Mouse (Mus musculus) liver, embryonic 12.5 days (tissue): ENCODE results near the gene Osr1. TPM values are rescaled to one million over a fixed set of nuclear protein-coding genes. Genes with fewer than 3 reads are reported as not detected.

ENCODE experiments used
- ATAC-seq: fragments of 200-750 bp; cut with Nextera tagmentation; 2 replicates; pipeline ENCODE4 v1.8.0; 2017; ENCODE audit warnings: moderate number of reproducible peaks, mild to moderate bottlenecking, moderate library complexity
- H3K27ac ChIP-seq: fragments of 300-500 bp; sonication (generic); 2 replicates; pipeline ENCODE4 v1.5.1; 2016; ENCODE audit warnings: mild to moderate bottlenecking
- H3K27me3 ChIP-seq: fragments of 300-500 bp; sonication (generic); replicated peaks from 2 replicates; pipeline ENCODE4 v1.6.1; 2016; ENCODE audit warnings: mild to moderate bottlenecking, moderate library complexity
- H3K36me3 ChIP-seq: fragments of 300-500 bp; sonication (generic); 2 replicates; pipeline ENCODE4 v1.6.1; 2016; ENCODE audit warnings: mild to moderate bottlenecking, moderate library complexity
- H3K4me1 ChIP-seq: fragments of 300-500 bp; sonication (generic); 2 replicates; pipeline ENCODE4 v1.6.1; 2016
- H3K4me2 ChIP-seq: fragments of 300-500 bp; sonication (generic); 2 replicates; pipeline ENCODE4 v1.6.1; 2016; ENCODE audit warnings: mild to moderate bottlenecking, moderate library complexity
- H3K4me3 ChIP-seq: fragments of 300-500 bp; sonication (generic); 2 replicates; pipeline ENCODE4 v1.5.1; 2016; ENCODE audit warnings: mild to moderate bottlenecking, moderate library complexity
- H3K9ac ChIP-seq: fragments of 300-500 bp; sonication (generic); 2 replicates; pipeline ENCODE4 v1.6.1; 2016; ENCODE audit warnings: mild to moderate bottlenecking, moderate library complexity
- H3K9me3 ChIP-seq: fragments of 300-500 bp; sonication (generic); replicated peaks from 2 replicates; pipeline ENCODE4 v1.6.1; 2016; ENCODE audit warnings: mild to moderate bottlenecking, moderate library complexity
- WGBS: fragments of 180-500 bp; shearing (Covaris S2); methylation state at CpG from one replicate; pipeline ENCODE4 v1.1.7; 2016; ENCODE audit not compliant: insufficient replicate concordance; 5-methylcytosine and 5-hydroxymethylcytosine counted together
- polyA plus RNA-seq: library from polyadenylated mRNA; unstranded; fragments of >200 nt; fragmentation: Nextera tagmentation; extraction: Ambion mirVana; gene quantifications from 2 replicates; pipeline ENCODE4 v1.2.1, GENCODE M21; 2016

Gene Osr1
- polyA plus RNA-seq, 1 experiment from 2014 or later, result 1.3 TPM

DNA sequence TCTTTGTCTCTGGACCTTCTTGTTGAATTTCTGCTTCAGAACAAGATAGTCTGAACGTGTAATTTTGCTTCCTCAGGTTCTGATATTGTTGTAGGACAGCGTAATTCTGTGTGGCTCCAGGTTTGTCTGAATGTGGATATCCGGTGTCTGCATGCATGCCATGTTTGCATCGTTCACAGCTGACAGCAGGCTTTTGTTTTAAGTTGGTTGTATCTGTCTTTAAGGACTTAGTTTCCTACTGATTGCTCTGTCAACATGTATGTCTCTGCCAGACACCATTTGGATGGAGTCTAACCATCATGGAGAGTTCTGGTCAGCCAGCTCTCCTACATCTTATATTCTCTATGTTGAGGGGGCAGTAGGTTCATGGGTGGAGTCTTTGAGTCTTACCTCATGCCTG is 8.7 kb downstream of the Osr1 start:
- 9% methylated on average over 4 of the region's 4 CpGs for WGBS
- no peaks in the 10 kb centered on the region for H3K9me3 ChIP-seq
- no peak overlapping the region for H3K4me2 ChIP-seq
- peaks cover 100% of the 10 kb centered on the region for H3K27me3 ChIP-seq
- H3K4me3 ChIP-seq, result no peak overlapping the region
- no peak overlapping the region for H3K27ac ChIP-seq
- no peak for ATAC-seq
- H3K4me1 ChIP-seq, result no peaks in the 10 kb centered on the region
- H3K9ac ChIP-seq, result no peak overlapping the region
- H3K36me3 ChIP-seq, result no peaks in the 10 kb centered on the region

DNA sequence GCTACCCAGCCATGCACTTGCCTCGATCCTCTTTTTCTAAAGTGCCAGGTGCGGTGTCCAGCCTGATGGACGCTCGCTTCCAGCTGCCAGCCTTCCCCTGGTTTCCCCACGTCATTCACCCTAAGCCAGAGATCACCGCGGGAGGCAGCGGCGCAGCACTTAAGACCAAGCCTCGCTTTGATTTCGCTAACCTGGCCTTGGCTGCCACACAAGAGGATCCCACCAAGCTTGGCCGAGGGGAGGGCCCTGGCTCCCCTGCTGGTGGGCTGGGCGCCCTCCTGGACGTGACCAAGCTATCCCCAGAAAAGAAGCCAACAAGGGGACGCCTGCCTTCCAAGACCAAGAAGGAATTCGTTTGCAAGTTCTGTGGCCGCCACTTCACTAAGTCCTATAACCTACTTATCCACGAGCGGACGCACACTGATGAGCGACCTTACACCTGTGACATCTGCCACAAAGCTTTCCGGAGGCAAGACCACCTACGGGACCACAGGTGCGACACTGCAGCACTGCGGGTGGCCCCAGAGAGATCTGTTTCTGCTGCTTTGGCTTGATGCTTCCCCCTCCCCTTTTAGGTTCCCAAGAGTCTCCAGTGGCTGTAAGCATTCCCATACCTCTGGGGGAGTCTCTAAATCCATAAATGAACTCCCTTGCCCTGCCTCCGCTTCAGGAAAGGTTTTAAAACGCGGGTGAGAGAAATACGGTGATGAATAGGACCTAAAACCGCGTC is 9.6 kb downstream of the Osr1 start:
- ATAC-seq, result no peak
- H3K27ac ChIP-seq, result no peak overlapping the region

DNA sequence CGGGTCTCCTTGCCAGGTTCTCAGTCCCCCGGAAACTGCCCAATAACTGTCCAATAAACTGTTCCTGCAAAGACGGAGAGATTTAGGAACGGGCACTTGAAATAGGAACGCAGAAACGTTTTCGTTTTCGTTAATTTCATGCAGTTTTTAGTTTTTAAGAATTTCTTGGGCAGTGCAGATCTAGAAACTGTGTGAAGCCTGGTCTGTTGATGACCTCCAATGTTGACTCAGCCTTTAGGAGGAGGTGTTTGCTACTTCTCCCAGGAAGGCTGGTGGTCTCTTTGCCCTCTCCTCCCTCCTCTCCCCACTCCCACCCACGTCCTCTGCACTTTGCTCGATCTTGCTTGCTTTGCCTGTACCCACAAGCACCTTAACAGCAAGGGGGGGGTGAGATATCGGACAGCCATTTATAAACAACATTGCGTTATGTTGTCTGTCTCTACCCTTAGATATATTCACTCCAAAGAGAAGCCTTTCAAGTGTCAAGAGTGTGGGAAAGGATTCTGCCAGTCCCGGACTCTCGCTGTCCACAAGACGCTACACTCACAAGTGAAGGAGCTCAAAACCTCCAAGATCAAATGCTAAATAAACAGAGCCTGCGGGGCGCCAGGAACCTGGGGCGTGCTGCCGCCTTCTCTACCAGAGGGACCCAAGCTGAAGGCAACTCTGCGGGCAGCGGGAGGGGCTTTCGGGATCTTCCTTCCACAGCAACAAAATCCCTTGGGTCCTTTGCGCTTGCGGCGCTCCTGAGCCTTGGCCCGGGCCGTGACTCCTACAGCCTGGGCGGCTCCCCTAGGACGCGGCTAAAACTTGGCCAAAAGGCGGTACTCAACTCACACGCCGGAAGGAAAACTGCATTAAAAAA is 10.4 kb downstream of the Osr1 start:
- 2% methylated on average over 33 of the region's 33 CpGs for WGBS
- Histone ChIP-seq H3K27me3 (peaks cover 96% of the 10 kb centered on the region), H3K4me3 (no peak overlapping the region), H3K4me2 (0 out of 2 replicates have a peak overlapping the region, but pooled peaks have one; percentile 38), H3K36me3 (no peaks in the 10 kb centered on the region), H3K9me3 (no peaks in the 10 kb centered on the region), H3K9ac (no peak overlapping the region), H3K4me1 (no peaks in the 10 kb centered on the region), H3K27ac (no peak overlapping the region)
- no peak for ATAC-seq

More for the DNA sequence above, 9.6 kb downstream of the Osr1 start:
- H3K4me1 ChIP-seq, result no peaks in the 10 kb centered on the region
- 5% methylated on average over 31 of the region's 31 CpGs for WGBS
- H3K9me3 ChIP-seq, result no peaks in the 10 kb centered on the region
- no peaks in the 10 kb centered on the region for H3K36me3 ChIP-seq
- no peak overlapping the region for H3K9ac ChIP-seq
- H3K4me2 ChIP-seq, result no peak overlapping the region
- H3K4me3 ChIP-seq, result no peak overlapping the region
- peaks cover 100% of the 10 kb centered on the region for H3K27me3 ChIP-seq

DNA sequence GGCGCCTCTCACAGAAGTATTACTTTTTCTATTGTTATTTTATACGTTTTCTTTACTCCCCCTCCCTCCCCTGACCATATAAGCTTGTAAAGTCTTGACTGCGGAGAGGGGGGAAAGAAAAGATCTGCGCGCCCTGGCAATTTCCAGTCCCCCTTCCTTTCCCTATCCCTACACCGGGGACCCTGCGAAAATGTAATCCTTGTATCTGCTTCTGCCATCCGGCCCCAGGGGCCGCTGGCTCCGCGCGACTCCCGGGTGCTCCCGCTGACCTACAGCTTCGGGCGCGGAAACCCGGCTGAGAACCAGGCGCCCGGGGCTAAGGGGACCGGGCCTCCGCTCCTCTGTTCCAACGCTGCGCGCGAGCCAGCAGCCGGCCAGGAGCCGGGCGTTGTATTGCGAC is 11.1 kb downstream of the Osr1 start:
- H3K27me3 ChIP-seq, result peaks cover 89% of the 10 kb centered on the region
- H3K4me2 ChIP-seq, result peak overlapping the region; percentile 38; the same call in 1 of the 2 replicates
- no peaks in the 10 kb centered on the region for H3K4me1 ChIP-seq
- no peaks in the 10 kb centered on the region for H3K36me3 ChIP-seq
- WGBS, result 2% methylated on average over 30 of the region's 30 CpGs
- H3K9me3 ChIP-seq, result no peaks in the 10 kb centered on the region
- ATAC-seq, result no peak
- no peak overlapping the region for H3K27ac ChIP-seq
- no peak overlapping the region for H3K9ac ChIP-seq
- no peak overlapping the region for H3K4me3 ChIP-seq

DNA sequence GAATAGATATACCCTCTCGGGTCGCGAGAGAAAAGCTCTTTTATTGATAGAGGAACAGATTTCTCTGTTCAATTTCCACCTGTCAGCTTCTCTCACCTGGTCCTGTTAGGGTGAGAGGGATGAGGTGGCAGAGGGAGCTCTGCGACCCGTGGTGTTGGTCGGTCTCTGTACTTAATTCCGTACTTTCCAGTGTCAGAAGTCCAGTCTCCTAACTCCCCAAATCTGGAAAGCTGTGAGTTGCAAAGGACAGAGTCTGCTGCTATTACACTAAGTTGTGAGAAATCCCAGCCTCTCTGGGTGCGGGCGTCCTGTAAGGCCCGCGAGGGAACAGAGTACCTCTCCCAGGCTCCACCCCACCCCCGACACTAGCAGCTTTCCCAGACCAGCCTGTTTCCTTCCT is 11.6 kb downstream of the Osr1 start:
- no peak overlapping the region for H3K4me2 ChIP-seq
- H3K9me3 ChIP-seq, result no peaks in the 10 kb centered on the region
- H3K27me3 ChIP-seq, result peaks cover 84% of the 10 kb centered on the region
- no peak for ATAC-seq
- 5% methylated on average over 12 of the region's 12 CpGs for WGBS
- H3K4me1 ChIP-seq, result no peaks in the 10 kb centered on the region
- no peak overlapping the region for H3K9ac ChIP-seq
- H3K4me3 ChIP-seq, result no peak overlapping the region
- no peak overlapping the region for H3K27ac ChIP-seq
- H3K36me3 ChIP-seq, result no peaks in the 10 kb centered on the region

GRCm38 (mm10) chr12:9582248-9582995 is 12.5 kb downstream of the Osr1 start:
- H3K4me2 ChIP-seq, result no peak overlapping the region
- no peak overlapping the region for H3K27ac ChIP-seq
- no peaks in the 10 kb centered on the region for H3K9me3 ChIP-seq
- no peaks in the 10 kb centered on the region for H3K4me1 ChIP-seq
- H3K4me3 ChIP-seq, result no peak overlapping the region
- no peak for ATAC-seq
- H3K27me3 ChIP-seq, result peaks cover 75% of the 10 kb centered on the region
- no peak overlapping the region for H3K9ac ChIP-seq
- WGBS, result 13% methylated on average over 14 of the region's 14 CpGs
- no peaks in the 10 kb centered on the region for H3K36me3 ChIP-seq

DNA sequence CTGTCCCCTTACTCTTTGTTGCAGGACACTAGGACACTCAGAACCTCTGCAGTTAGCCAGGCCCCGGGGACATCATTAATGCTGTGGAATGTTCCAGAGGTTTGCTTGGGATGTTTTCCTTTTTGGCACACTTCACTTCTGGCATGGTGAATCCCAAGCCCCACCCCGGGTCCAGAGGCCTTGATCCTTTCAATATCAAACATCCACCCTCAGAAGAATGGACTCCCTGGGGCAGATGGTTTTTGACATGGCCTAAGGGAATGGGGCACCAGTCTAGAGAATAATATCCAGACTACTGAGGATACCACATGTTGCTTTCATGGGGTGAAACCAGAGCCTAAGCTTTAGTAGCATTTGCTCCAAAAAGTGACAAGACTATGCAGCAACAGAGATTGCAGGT is 13.5 kb downstream of the Osr1 start:
- peaks cover 65% of the 10 kb centered on the region for H3K27me3 ChIP-seq
- no peaks in the 10 kb centered on the region for H3K36me3 ChIP-seq
- H3K4me1 ChIP-seq, result no peaks in the 10 kb centered on the region
- H3K4me2 ChIP-seq, result no peak overlapping the region
- H3K9ac ChIP-seq, result no peak overlapping the region
- H3K4me3 ChIP-seq, result no peak overlapping the region
- H3K27ac ChIP-seq, result no peak overlapping the region
- no peaks in the 10 kb centered on the region for H3K9me3 ChIP-seq
- ATAC-seq, result no peak
- WGBS, result 20% methylated on average over 2 of the region's 2 CpGs

DNA sequence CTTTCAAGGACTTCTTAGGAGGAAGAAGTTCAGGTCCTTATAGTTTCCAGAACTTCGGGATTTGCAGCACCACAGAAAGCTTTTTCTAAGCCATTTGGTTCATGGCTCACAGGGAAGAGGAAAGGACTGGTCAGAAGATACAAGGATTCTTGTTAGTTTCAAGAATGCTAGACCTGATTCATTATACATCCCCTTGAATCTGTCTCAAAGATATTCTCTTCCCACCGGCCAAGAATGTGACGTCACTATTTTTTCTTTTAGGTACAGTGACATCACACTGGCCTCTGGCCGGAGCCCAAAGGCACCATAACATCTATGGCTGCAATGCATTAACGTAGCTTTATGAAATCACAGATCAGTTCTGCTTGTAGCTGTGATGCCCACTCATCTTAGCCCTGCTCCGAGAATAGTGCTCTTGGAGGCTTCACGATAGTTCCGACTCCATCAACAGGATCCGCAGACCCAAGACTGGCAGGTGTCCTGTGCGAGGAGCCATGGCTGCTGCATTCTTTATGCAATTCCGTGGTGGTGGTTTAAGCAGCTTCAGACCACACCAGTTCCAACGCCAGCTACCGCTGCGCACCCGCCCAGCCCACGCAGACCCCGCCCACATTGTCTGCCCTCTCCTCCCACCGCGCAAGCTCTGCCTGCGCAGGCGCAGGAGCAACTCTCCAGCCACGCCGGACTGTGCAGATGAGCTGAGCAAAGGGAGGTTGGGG is 14.6 kb downstream of the Osr1 start:
- H3K27ac ChIP-seq, result no peak overlapping the region
- peak; percentile 76 for ATAC-seq

DNA sequence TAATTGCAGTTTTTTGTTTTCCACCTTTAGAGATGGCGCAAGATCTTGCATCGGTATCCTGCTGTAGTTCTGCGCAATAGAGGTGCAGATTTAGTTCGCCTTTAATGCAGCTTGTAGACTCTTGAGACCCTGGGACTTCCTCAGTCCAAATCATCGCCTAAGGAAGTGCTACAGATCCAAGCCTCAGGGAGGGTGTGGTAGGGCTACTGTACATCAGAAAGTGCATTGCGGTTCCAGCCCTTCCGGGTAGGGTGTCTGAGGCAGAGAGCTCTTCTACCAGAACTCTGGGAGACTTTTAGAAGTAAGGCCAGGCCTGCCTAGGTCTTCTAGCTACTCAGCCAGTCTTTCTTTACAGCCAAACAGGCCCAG is 15.2 kb downstream of the Osr1 start:
- 3% methylated on average over 7 of the region's 7 CpGs for WGBS
- Histone ChIP-seq H3K36me3 (no peaks in the 10 kb centered on the region), H3K4me1 (no peaks in the 10 kb centered on the region), H3K4me3 (peak overlapping the region; percentile 29), H3K9me3 (no peaks in the 10 kb centered on the region), H3K9ac (0 out of 2 replicates have a peak overlapping the region, but pooled peaks have one; percentile 22), H3K27ac (no peak overlapping the region), H3K4me2 (peak overlapping the region; percentile 59), H3K27me3 (peaks cover 48% of the 10 kb centered on the region)
- peak; percentile 54 for ATAC-seq

More for the DNA sequence above, 14.6 kb downstream of the Osr1 start:
- Histone ChIP-seq H3K4me3 (peak overlapping the region; percentile 29), H3K9me3 (no peaks in the 10 kb centered on the region), H3K27me3 (peaks cover 53% of the 10 kb centered on the region), H3K9ac (0 out of 2 replicates have a peak overlapping the region, but pooled peaks have one; percentile 22), H3K4me2 (peak overlapping the region; percentile 59), H3K4me1 (no peaks in the 10 kb centered on the region), H3K36me3 (no peaks in the 10 kb centered on the region)
- 2% methylated on average over 23 of the region's 23 CpGs for whole genome bisulfite sequencing

DNA sequence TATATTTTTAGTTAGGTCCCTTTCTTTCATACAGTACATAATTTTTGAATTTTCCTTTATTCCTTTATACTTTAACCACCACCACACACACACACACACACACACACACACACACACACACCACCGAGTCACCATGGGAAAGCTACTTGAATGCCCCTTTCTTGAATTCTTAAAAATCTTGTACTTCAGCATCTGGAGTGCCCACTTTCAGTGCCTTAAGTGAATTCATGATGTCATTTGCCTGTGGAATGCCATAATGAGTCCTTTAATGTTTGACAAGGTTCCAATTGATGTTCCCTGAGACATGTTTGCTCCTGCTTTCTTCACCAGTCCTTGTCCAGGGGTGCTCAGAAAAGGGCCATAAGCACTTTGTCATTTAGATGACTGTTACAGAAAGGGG is 17.8 kb downstream of the Osr1 start:
- 60% methylated on average over 1 of the region's 1 CpGs for WGBS
- ATAC-seq, result no peak

GRCm38 (mm10) chr12:9589561-9590134 is 19.7 kb downstream of the Osr1 start:
- Histone ChIP-seq H3K4me2 (no peak overlapping the region), H3K36me3 (no peaks in the 10 kb centered on the region), H3K4me1 (no peaks in the 10 kb centered on the region), H3K27me3 (peaks cover 2% of the 10 kb centered on the region; the same call in 1 of the 2 replicates), H3K27ac (no peak overlapping the region), H3K9ac (no peak overlapping the region), H3K9me3 (no peaks in the 10 kb centered on the region), H3K4me3 (no peak overlapping the region)
- 54% methylated on average over 7 of the region's 7 CpGs for WGBS
- ATAC-seq, result no peak

More for the DNA sequence above, 17.8 kb downstream of the Osr1 start:
- H3K9me3 ChIP-seq, result no peaks in the 10 kb centered on the region
- no peaks in the 10 kb centered on the region for H3K4me1 ChIP-seq
- no peaks in the 10 kb centered on the region for H3K36me3 ChIP-seq
- H3K27me3 ChIP-seq, result peaks cover 21% of the 10 kb centered on the region
- H3K27ac ChIP-seq, result no peak overlapping the region
- H3K9ac ChIP-seq, result no peak overlapping the region
- H3K4me2 ChIP-seq, result no peak overlapping the region
- no peak overlapping the region for H3K4me3 ChIP-seq
